ENCODE assay signal across 20 mouse cellular contexts in the genomic region with DNA sequence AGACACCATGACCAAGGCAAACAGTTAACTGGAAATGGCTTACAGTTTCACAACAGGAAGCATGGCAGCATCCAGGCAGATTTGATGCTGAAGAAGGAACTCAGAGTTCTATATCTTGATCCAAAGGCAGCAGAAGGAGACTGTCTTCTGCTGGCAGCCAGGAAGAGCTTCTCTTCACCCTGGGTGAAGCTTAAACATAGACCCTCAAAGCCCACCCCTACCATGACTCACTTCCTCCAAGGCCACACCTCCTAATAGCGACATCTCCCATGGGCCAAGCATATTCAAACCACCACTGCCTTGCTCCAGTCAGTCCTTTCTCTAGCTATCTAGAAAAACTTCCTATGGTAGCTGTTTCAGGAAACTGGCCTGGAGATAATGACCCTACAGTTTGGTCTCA. TPM values are rescaled to one million over a fixed set of nuclear protein-coding genes. Genes with fewer than 3 reads are reported as not detected.
A peak's percentile ranks its signal among the peaks of the same experiment; 100 is the strongest.
DNase-seq lines count a peak whose midpoint lies in the region; ATAC-seq lines count a peak whose summit lies in the region.
"Had no signal": no experiment of that assay in that cellular context is flagged by ENCODE, and none has a peak within 500 bp of the region (broad histone marks: within the 10 kb centered on the region; RNA-seq: fewer than 3 reads in every experiment).

No protein-coding gene starts in this region.

- no peak overlapping the region for H3K9ac ChIP-seq in forebrain, embryonic 11.5 days (ENCODE audit: low read length)
- H3K9ac ChIP-seq in forebrain, embryonic 12.5 days, result no peak overlapping the region
- no peak overlapping the region for H3K9ac ChIP-seq in heart, embryonic 15.5 days
- H3K9ac ChIP-seq: embryonic facial prominence, embryonic 12.5 days; forebrain, embryonic 13.5 days; forebrain, embryonic 15.5 days; forebrain, postnatal 0 days had no signal

- H3K4me3 ChIP-seq in forebrain, embryonic 11.5 days (ENCODE audit: low read depth, low read length), result no peak overlapping the region
- no peak overlapping the region for H3K4me3 ChIP-seq in forebrain, embryonic 12.5 days (replicated peaks)
- H3K4me3 ChIP-seq in heart, embryonic 15.5 days, result no peak overlapping the region
- H3K4me3 ChIP-seq: embryonic facial prominence, embryonic 10.5 days; embryonic facial prominence, embryonic 12.5 days; forebrain, embryonic 13.5 days; forebrain, embryonic 15.5 days had no signal

- no peaks in the 10 kb centered on the region for H3K27me3 ChIP-seq in forebrain, embryonic 11.5 days (ENCODE audit: control insufficient read depth, insufficient read depth, low read length)
- no peaks in the 10 kb centered on the region for H3K27me3 ChIP-seq in forebrain, embryonic 12.5 days
- no peaks in the 10 kb centered on the region for H3K27me3 ChIP-seq in heart, embryonic 15.5 days
- H3K27me3 ChIP-seq: embryonic facial prominence, embryonic 12.5 days; forebrain, embryonic 13.5 days; forebrain, embryonic 15.5 days; Patski had no signal

- H3K4me2 ChIP-seq in forebrain, embryonic 11.5 days (ENCODE audit: low read depth, low read length, severe bottlenecking), result no peak overlapping the region
- no peak overlapping the region for H3K4me2 ChIP-seq in forebrain, embryonic 12.5 days
- no peak overlapping the region for H3K4me2 ChIP-seq in heart, embryonic 15.5 days
- H3K4me2 ChIP-seq: embryonic facial prominence, embryonic 12.5 days; forebrain, embryonic 13.5 days; forebrain, embryonic 15.5 days had no signal

- no peaks in the 10 kb centered on the region for H3K9me3 ChIP-seq in forebrain, embryonic 11.5 days (ENCODE audit: control insufficient read depth, low read length)
- no peaks in the 10 kb centered on the region for H3K9me3 ChIP-seq in forebrain, embryonic 12.5 days
- no peaks in the 10 kb centered on the region for H3K9me3 ChIP-seq in heart, embryonic 15.5 days (replicated peaks)
- H3K9me3 ChIP-seq: embryonic facial prominence, embryonic 10.5 days; embryonic facial prominence, embryonic 12.5 days; forebrain, embryonic 13.5 days; forebrain, embryonic 15.5 days had no signal

- peaks cover 12% of the 10 kb centered on the region; the same call in 1 of the 2 replicates for H3K36me3 ChIP-seq in forebrain, embryonic 11.5 days (ENCODE audit: control insufficient read depth, insufficient read depth, low read length)
- peaks cover 88% of the 10 kb centered on the region for H3K36me3 ChIP-seq in forebrain, embryonic 12.5 days (replicated peaks)
- peaks cover 70% of the 10 kb centered on the region for H3K36me3 ChIP-seq in heart, embryonic 15.5 days

- no peak for ATAC-seq in forebrain, embryonic 11.5 days (replicated peaks; ENCODE audit: low FRiP score)
- no peak for ATAC-seq in forebrain, embryonic 12.5 days (ENCODE audit: low FRiP score)
- no peak for ATAC-seq in heart, embryonic 15.5 days (replicated peaks; ENCODE audit: insufficient number of reproducible peaks, insufficient read depth, low FRiP score, low read depth)
- ATAC-seq: activated CD4-positive, CD25-positive, alpha-beta regulatory T cell, adult 4 months; forebrain, embryonic 13.5 days; forebrain, embryonic 15.5 days; forebrain, postnatal 0 days; Patski had no signal

- H3K27ac ChIP-seq in forebrain, embryonic 11.5 days (ENCODE audit: low read depth, low read length), result no peak overlapping the region
- no peak overlapping the region for H3K27ac ChIP-seq in forebrain, embryonic 12.5 days
- 0 out of 2 replicates have a peak overlapping the region, but pooled peaks have one; percentile 5 for H3K27ac ChIP-seq in heart, embryonic 15.5 days
- H3K27ac ChIP-seq: embryonic facial prominence, embryonic 10.5 days; embryonic facial prominence, embryonic 12.5 days; forebrain, embryonic 13.5 days; forebrain, embryonic 15.5 days had no signal

- no peaks in the 10 kb centered on the region for H3K4me1 ChIP-seq in forebrain, embryonic 11.5 days (replicated peaks; ENCODE audit: control insufficient read depth, insufficient read depth, low read length)
- no peaks in the 10 kb centered on the region for H3K4me1 ChIP-seq in forebrain, embryonic 12.5 days
- peaks cover 8% of the 10 kb centered on the region; the same call in 1 of the 2 replicates for H3K4me1 ChIP-seq in heart, embryonic 15.5 days (replicated peaks)
- H3K4me1 ChIP-seq: embryonic facial prominence, embryonic 10.5 days; embryonic facial prominence, embryonic 12.5 days; forebrain, embryonic 13.5 days; forebrain, embryonic 15.5 days had no signal

- peak; percentile 9 for DNase-seq in forebrain, embryonic 11.5 days (ENCODE audit: low spot score)
- DNase-seq in heart, adult 9 months (ENCODE audit: low spot score in 2 of 2), result no peak
- DNase-seq in gastrocnemius, adult 18-20 months (ENCODE audit: low spot score), result no peak
- DNase-seq: adrenal gland, adult 8-10 months; adrenal gland, postnatal 14 days; adrenal gland, postnatal 36 days; cerebellum, adult 11-12 months; cerebellum, adult 2 months; cerebellum, adult 9-10 months; cerebellum, postnatal 10 days; cerebellum, postnatal 25 days; forebrain, postnatal 0 days had no signal

- WGBS in forebrain, embryonic 11.5 days, result 84% methylated on average over 1 of the region's 1 CpGs
- 90% methylated on average over 1 of the region's 1 CpGs for WGBS in forebrain, embryonic 12.5 days
- WGBS in heart, embryonic 15.5 days, result 56% methylated on average over 1 of the region's 1 CpGs

RNA-seq across cellular contexts. Expression of a gene that starts 18.6 kb away (rescaled TPM):
- 91.5 and 102 TPM in 2 replicates for polyA plus RNA-seq in forebrain, embryonic 11.5 days (2014; fragmentation: Nextera tagmentation; extraction: Ambion mirVana)
- polyA plus RNA-seq in forebrain, embryonic 12.5 days (2016; fragmentation: Nextera tagmentation; extraction: Ambion mirVana), result 90.2 and 96.7 TPM in 2 replicates
- 48.5 and 65.2 TPM in 2 replicates for polyA plus RNA-seq in heart, embryonic 15.5 days (2015; fragmentation: Nextera tagmentation; extraction: Ambion mirVana)
- 10 to 100 TPM; 36.1 to 45.2 TPM for total RNA-seq in gastrocnemius, adult 18-20 months (2021)

RNA-seq across cellular contexts. Expression of a gene that starts 38.7 kb away (rescaled TPM):
- 25.1 and 27.4 TPM in 2 replicates for polyA plus RNA-seq in forebrain, embryonic 11.5 days (2014; fragmentation: Nextera tagmentation; extraction: Ambion mirVana)
- 39.4 and 40.2 TPM in 2 replicates for polyA plus RNA-seq in forebrain, embryonic 12.5 days (2016; fragmentation: Nextera tagmentation; extraction: Ambion mirVana)
- 13.5 and 21.4 TPM in 2 replicates for polyA plus RNA-seq in heart, embryonic 15.5 days (2015; fragmentation: Nextera tagmentation; extraction: Ambion mirVana)
- total RNA-seq in gastrocnemius, adult 18-20 months (2021), result 1 to 10 TPM; 4.7 to 5.1 TPM

RNA-seq across cellular contexts. Expression of a gene that starts 59.3 kb away (rescaled TPM):
- not detected in 2 replicates for polyA plus RNA-seq in forebrain, embryonic 11.5 days (2014; fragmentation: Nextera tagmentation; extraction: Ambion mirVana)
- polyA plus RNA-seq in forebrain, embryonic 12.5 days (2016; fragmentation: Nextera tagmentation; extraction: Ambion mirVana), result not detected in 2 replicates
- polyA plus RNA-seq in heart, embryonic 15.5 days (2015; fragmentation: Nextera tagmentation; extraction: Ambion mirVana), result not detected in 2 replicates
- total RNA-seq in gastrocnemius, adult 18-20 months (2021), result under 1 TPM; 0.24 to 0.37 TPM
- polyA plus RNA-seq: activated CD4-positive, CD25-positive, alpha-beta regulatory T cell, adult 4 months; embryonic facial prominence, embryonic 12.5 days; forebrain, embryonic 13.5 days; Patski had no signal
